Mouse (Mus musculus) heart, embryonic 11.5 days (tissue): Measurements from ENCODE around the gene Rdh7. TPM values are rescaled to one million over a fixed set of nuclear protein-coding genes. Genes with fewer than 3 reads are reported as not detected.
"Not testable (repeated sequence)": the region's sequence is repeated elsewhere in the genome, so short reads cannot be mapped to it uniquely, and the experiment has no call there.

Experiments
- ATAC-seq: fragments of 200-750 bp; cut with Nextera tagmentation; replicated peaks from 2 replicates; pipeline ENCODE4 v1.8.0; 2017; ENCODE audit warnings: moderate library complexity; ENCODE audit not compliant: insufficient number of reproducible peaks, low FRiP score, low TSS enrichment
- H3K27ac ChIP-seq: fragments of 300-500 bp; sonication (generic); 2 replicates; pipeline ENCODE4 v1.5.1; 2014; ENCODE audit warnings: mild to moderate bottlenecking, low read depth, low read length
- H3K27me3 ChIP-seq: fragments of 300-500 bp; sonication (generic); 2 replicates; pipeline ENCODE4 v1.6.1; 2014; ENCODE audit warnings: mild to moderate bottlenecking, low read length, mixed read lengths; ENCODE audit not compliant: control insufficient read depth, insufficient read depth
- H3K36me3 ChIP-seq: fragments of 300-500 bp; sonication (generic); 2 replicates; pipeline ENCODE4 v1.6.1; 2014; ENCODE audit warnings: mild to moderate bottlenecking, low read length, moderate library complexity, mixed read lengths; ENCODE audit not compliant: control insufficient read depth, insufficient read depth
- H3K4me1 ChIP-seq: fragments of 300-500 bp; sonication (generic); 2 replicates; pipeline ENCODE4 v1.6.1; 2014; ENCODE audit warnings: low read length; ENCODE audit not compliant: control insufficient read depth, insufficient read depth
- H3K4me2 ChIP-seq: fragments of 300-500 bp; sonication (generic); 2 replicates; pipeline ENCODE4 v1.6.1; 2014; ENCODE audit warnings: mild to moderate bottlenecking, moderate library complexity
- H3K4me3 ChIP-seq: fragments of 300-500 bp; sonication (generic); 2 replicates; pipeline ENCODE4 v1.5.1; 2014; ENCODE audit warnings: low read depth, low read length
- H3K9ac ChIP-seq: fragments of 300-500 bp; sonication (generic); 2 replicates; pipeline ENCODE4 v1.6.1; 2014; ENCODE audit warnings: mild to moderate bottlenecking, low read depth, low read length, moderate library complexity
- H3K9me3 ChIP-seq: fragments of 300-500 bp; sonication (generic); replicated peaks from 2 replicates; pipeline ENCODE4 v1.6.1; 2016; ENCODE audit warnings: low read length; ENCODE audit not compliant: control insufficient read depth
- WGBS: fragments of 180-500 bp; shearing (Covaris S2); extraction: QIAGEN DNeasy Blood & Tissue Kit; methylation state at CpG from one replicate; pipeline ENCODE4 v1.1.7; 2014; ENCODE audit not compliant: insufficient replicate concordance; 5-methylcytosine and 5-hydroxymethylcytosine counted together
- polyA plus RNA-seq: library from polyadenylated mRNA; unstranded; fragments of >200 nt; fragmentation: Nextera tagmentation; extraction: Ambion mirVana; gene quantifications from 2 replicates; pipeline ENCODE4 v1.2.1, GENCODE M21; 2014

Rdh7 gene
- polyA plus RNA-seq, 1 experiment from 2014 or later = not detected

GRCm38 (mm10) chr10:127922241-127922640, 33.6 kb upstream of the Rdh7 start:
- H3K27me3 ChIP-seq = no peaks in the 10 kb centered on the region
- WGBS = 60% methylated on average over 1 of the region's 1 CpGs

GRCm38 (mm10) chr10:127917651-127918050, 29.0 kb upstream of the Rdh7 start:
- Histone ChIP-seq H3K36me3 (no peaks in the 10 kb centered on the region), H3K9me3 (no peaks in the 10 kb centered on the region), H3K27ac (no peak overlapping the region), H3K4me1 (no peaks in the 10 kb centered on the region), H3K4me3 (no peak overlapping the region), H3K9ac (no peak overlapping the region), H3K4me2 (no peak overlapping the region), H3K27me3 (no peaks in the 10 kb centered on the region)
- 89% methylated on average over 5 of the region's 5 CpGs for WGBS
- no peak for ATAC-seq

More at GRCm38 (mm10) chr10:127922241-127922640, 33.6 kb upstream of the Rdh7 start:
- Histone ChIP-seq H3K36me3 (no peaks in the 10 kb centered on the region), H3K27ac (no peak overlapping the region), H3K9me3 (no peaks in the 10 kb centered on the region), H3K4me2 (no peak overlapping the region), H3K9ac (no peak overlapping the region), H3K4me3 (no peak overlapping the region), H3K4me1 (no peaks in the 10 kb centered on the region)
- no peak for ATAC-seq

- not testable (repeated sequence) for H3K4me3 ChIP-seq, H3K9ac ChIP-seq, H3K4me1 ChIP-seq, H3K27ac ChIP-seq, H3K4me2 ChIP-seq, H3K27me3 ChIP-seq, H3K36me3 ChIP-seq, H3K9me3 ChIP-seq, ATAC-seq
- WGBS = 80% methylated on average over 3 of the region's 3 CpGs
Observed at GRCm38 (mm10) chr10:127917183-127917582, 28.6 kb upstream of the Rdh7 start.

GRCm38 (mm10) chr10:127915578-127915977, 27.0 kb upstream of the Rdh7 start:
- H3K36me3 ChIP-seq = no peaks in the 10 kb centered on the region
- no peak overlapping the region for H3K4me3 ChIP-seq
- H3K9me3 ChIP-seq = no peaks in the 10 kb centered on the region
- no peak overlapping the region for H3K9ac ChIP-seq
- H3K4me1 ChIP-seq = no peaks in the 10 kb centered on the region
- no peak for ATAC-seq
- no peaks in the 10 kb centered on the region for H3K27me3 ChIP-seq
- no peak overlapping the region for H3K4me2 ChIP-seq
- H3K27ac ChIP-seq = no peak overlapping the region
- WGBS = 89% methylated on average over 1 of the region's 1 CpGs

- Histone ChIP-seq H3K9ac (no peak overlapping the region), H3K27ac (no peak overlapping the region), H3K4me2 (no peak overlapping the region), H3K4me1 (no peaks in the 10 kb centered on the region), H3K9me3 (no peaks in the 10 kb centered on the region), H3K36me3 (no peaks in the 10 kb centered on the region), H3K27me3 (no peaks in the 10 kb centered on the region), H3K4me3 (no peak overlapping the region)
- ATAC-seq = no peak
Observed at GRCm38 (mm10) chr10:127907386-127907951, 18.9 kb upstream of the Rdh7 start.

GRCm38 (mm10) chr10:127906138-127906537, 17.5 kb upstream of the Rdh7 start:
- Histone ChIP-seq H3K9ac (no peak overlapping the region), H3K27ac (no peak overlapping the region), H3K9me3 (no peaks in the 10 kb centered on the region), H3K4me1 (no peaks in the 10 kb centered on the region), H3K36me3 (no peaks in the 10 kb centered on the region), H3K27me3 (no peaks in the 10 kb centered on the region; the same call in 1 of the 2 replicates), H3K4me3 (no peak overlapping the region), H3K4me2 (no peak overlapping the region)
- WGBS = 75% methylated on average over 2 of the region's 2 CpGs
- ATAC-seq = no peak

- no peak for ATAC-seq
- H3K9me3 ChIP-seq = no peaks in the 10 kb centered on the region
Observed at GRCm38 (mm10) chr10:127904718-127905446, 16.3 kb upstream of the Rdh7 start.

GRCm38 (mm10) chr10:127903116-127903515, 14.5 kb upstream of the Rdh7 start:
- H3K27ac ChIP-seq = no peak overlapping the region
- H3K36me3 ChIP-seq = no peaks in the 10 kb centered on the region
- ATAC-seq = no peak
- no peak overlapping the region for H3K4me3 ChIP-seq
- no peaks in the 10 kb centered on the region; the same call in 1 of the 2 replicates for H3K27me3 ChIP-seq
- no peaks in the 10 kb centered on the region for H3K4me1 ChIP-seq
- no peak overlapping the region for H3K9ac ChIP-seq
- no peak overlapping the region for H3K4me2 ChIP-seq
- no peaks in the 10 kb centered on the region for H3K9me3 ChIP-seq
- 33% methylated on average over 1 of the region's 1 CpGs for WGBS

More at GRCm38 (mm10) chr10:127904718-127905446, 16.3 kb upstream of the Rdh7 start:
- H3K4me2 ChIP-seq = no peak overlapping the region
- H3K9ac ChIP-seq = no peak overlapping the region
- no peak overlapping the region for H3K4me3 ChIP-seq
- no peak overlapping the region for H3K27ac ChIP-seq
- 68% methylated on average over 7 of the region's 7 CpGs for WGBS
- H3K27me3 ChIP-seq = no peaks in the 10 kb centered on the region; the same call in 1 of the 2 replicates
- H3K36me3 ChIP-seq = no peaks in the 10 kb centered on the region
- no peaks in the 10 kb centered on the region for H3K4me1 ChIP-seq

GRCm38 (mm10) chr10:127901751-127902150, 13.1 kb upstream of the Rdh7 start:
- Histone ChIP-seq H3K4me1 (no peaks in the 10 kb centered on the region), H3K4me3 (no peak overlapping the region), H3K36me3 (no peaks in the 10 kb centered on the region), H3K9me3 (no peaks in the 10 kb centered on the region), H3K4me2 (no peak overlapping the region), H3K27ac (no peak overlapping the region), H3K27me3 (no peaks in the 10 kb centered on the region; the same call in 1 of the 2 replicates), H3K9ac (no peak overlapping the region)
- ATAC-seq = no peak
- 66% methylated on average over 4 of the region's 4 CpGs for WGBS
